Mouse (Mus musculus): ENCODE measurements around the gene Adcy4. TPM values are rescaled to one million over a fixed set of nuclear protein-coding genes. Genes with fewer than 3 reads are reported as not detected.
"Not testable (repeated sequence)": the region's sequence is repeated elsewhere in the genome, so short reads cannot be mapped to it uniquely, and the experiment has no call there.

The Adcy4 gene
- total RNA-seq, 2 experiments from 2014 or later = 3.8 to 8.0 TPM

DNA sequence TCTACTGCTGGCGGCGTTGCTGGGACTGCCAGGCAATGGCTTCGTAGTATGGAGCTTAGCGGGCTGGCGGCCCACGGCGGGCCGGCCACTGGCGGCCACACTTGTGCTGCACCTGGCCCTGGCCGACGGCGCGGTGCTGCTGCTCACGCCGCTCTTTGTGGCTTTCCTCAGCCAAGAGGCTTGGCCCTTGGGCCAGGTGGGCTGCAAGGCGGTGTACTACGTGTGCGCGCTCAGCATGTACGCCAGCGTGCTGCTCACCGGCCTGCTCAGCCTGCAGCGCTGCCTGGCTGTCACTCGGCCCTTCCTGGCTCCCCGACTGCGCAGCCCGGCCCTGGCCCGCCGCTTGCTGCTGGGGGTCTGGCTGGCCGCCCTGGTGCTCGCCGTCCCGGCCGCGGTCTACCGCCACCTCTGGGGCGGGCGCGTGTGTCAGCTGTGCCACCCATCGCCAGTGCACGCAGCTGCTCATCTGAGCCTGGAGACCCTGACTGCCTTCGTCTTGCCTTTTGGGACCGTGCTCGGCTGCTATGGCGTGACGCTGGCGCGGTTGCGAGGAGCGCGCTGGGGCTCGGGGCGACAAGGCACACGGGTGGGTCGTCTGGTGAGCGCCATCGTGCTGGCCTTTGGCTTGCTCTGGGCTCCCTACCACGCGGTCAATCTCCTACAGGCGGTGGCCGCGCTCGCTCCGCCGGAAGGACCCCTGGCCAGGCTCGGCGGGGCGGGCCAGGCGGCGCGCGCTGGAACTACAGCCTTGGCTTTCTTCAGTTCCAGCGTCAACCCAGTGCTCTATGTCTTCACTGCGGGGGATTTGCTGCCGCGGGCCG, 21.7 kb downstream of the Adcy4 start:
- intact Hi-C loops (cut with DNase I) = no loop called here
- DNase-seq (ENCODE audit: low spot score in 2 of 2) = peak; percentile 47 to 49

DNA sequence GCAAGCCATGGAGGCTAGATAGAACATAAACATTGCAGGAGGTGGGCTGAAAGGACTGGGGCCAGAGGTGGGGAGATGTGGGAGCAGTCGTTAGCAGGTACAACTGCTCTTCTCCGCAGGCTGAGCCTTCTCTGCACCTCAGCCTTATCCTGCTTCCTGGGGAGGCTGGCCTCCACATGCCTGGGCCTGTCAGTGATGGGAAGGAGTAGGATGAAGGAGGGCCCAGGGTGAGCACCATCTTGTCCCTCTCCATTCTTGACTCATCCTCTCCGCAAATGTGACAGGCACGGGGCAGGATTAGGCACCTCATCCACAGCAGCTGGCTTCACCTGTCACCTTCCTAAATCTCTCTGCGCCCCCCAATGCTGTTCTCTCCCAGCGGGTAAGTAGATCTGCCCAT, 22.7 kb downstream of the Adcy4 start, which contains the start of gene Ltb4r2:
Ltb4r2 (plus strand) TSS at position 266 of the 400 bp plus-strand sequence.
- intact Hi-C loops (cut with DNase I) = no loop called here
- DNase-seq (ENCODE audit: low spot score in 2 of 2) = no peak

DNA sequence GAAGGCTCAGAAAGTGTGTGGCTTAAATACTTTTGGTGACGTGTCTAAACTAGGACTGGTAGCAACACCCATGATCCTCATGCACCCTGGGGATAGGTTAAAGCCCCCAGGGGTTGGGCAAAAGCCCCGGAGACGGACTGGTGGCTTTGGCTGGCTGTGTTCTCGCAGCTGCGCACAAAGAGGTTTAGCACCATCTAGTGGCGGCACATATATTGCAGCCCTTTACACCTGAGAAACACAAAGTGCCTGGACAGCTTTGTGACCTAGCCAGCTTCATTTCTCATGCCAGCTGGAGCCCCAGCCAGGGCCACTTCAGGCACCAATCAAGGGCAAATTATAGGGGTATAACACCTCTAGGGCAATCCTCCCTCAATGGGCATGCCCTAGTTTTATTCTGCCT, 23.7 kb downstream of the Adcy4 start:
- DNase-seq (ENCODE audit: low spot score in 2 of 2) = peak; percentile 76 to 82
- intact Hi-C loops (cut with DNase I) = not testable (repeated sequence)

DNA sequence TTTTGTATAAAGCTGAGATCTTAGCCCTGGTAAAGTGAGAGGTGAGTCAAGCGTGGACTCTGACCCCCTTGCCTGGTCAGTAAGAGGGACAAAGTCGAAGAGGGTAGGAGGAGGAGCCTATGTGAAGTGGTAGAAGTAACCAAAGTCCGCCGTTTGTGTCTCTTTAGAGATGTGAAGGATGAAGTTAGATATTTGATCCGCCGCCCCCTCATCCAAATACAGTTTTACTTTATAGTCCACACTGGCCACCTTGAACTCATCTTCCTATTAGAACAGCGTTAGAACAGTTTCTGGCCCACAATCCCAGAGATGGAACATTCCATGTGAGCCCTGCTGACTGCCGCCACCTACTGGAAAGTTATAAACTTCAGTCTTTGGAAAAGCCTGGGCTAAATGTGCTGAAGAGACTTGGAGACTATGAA, 25.5 kb downstream of the Adcy4 start, which contains the start of gene Cideb:
Cideb (minus strand) TSS at position 96 of the 422 bp plus-strand sequence.
- no peak for DNase-seq (ENCODE audit: low spot score in 2 of 2)
- intact Hi-C loops (cut with DNase I) = no loop called here

DNA sequence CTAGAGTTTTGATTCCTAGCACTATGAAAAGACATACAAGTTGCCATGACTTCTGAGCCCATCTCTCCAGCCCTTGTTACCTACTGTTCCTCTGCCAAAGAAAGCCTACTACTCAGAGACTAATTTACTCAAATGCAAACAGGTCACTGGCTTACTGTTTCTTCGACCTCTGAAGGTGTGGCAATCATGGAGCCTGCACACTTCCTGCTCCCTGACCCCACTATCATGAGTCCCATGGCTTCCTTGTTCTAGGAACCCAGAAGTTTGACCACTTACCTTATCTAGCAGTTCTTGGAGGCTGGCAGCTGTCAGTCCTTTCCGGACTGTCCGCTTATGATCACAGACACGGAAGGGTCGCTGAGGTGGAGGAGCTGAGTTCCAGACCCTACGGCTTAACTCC, 26.3 kb downstream of the Adcy4 start:
- intact Hi-C loops (cut with DNase I) = no loop called here
- DNase-seq (ENCODE audit: low spot score in 2 of 2) = no peak

DNA sequence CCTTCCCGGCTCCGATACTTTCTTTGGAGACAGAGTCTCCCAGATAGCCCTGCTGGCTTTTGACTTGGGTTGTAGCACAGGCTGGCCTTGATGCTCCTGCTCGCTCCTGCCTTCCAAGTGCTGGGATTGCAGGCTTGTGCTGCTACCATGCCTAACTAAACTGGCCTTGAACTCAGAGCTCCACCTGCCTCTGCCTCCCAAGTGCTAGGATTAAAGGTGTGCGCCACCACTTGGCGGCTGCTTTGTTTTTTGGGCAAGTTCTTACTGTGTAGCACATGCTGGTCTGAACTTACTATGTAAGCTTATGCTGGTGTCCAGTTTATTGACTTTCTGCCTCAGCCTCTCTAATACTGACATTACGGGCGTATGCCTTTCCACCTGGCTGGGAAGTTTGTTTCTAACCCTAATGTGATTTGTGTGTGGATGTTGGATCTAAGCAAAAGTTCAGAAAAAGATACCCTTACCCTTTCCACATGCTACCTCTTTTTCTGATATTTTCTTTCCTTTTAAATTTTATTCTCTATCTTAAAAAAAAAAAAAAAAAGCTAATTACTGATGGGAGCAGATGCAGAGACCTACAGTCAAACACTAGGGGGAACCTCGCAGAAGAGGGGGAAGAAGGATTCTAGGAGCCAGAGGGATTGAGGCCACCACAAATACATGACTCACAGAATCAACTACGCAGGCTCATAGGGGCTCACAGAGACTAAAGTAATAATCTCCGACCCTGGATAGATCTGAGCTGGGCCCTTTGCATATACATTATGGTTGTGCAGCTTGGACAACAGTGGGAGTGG, 36.6 kb downstream of the Adcy4 start:
- intact Hi-C loops (cut with DNase I) = no loop called here
- no peak for DNase-seq (ENCODE audit: low spot score in 2 of 2)

DNA sequence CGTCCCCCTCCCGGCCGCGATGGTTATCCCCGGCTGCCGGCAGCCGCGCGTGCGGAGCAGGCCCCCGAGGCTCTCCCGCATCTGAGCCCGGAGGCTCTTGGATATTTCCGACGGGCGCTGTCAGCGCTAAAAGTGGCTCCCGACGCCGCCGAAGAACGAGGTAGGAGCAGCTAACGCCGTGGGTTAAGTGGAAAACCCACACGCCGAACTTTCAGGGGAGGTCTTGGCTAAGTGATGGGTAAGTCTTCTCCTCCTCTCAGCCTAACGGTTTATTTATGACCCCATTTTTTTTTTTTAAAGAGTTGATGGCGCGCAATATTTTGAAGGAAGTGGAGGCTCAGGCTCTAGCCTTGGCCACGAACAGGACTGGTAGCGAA, 38.0 kb downstream of the Adcy4 start:
- no peak for DNase-seq (ENCODE audit: low spot score in 2 of 2)
- intact Hi-C loops (cut with DNase I) = loop anchor here (1.0 kb wide), 1 partner anchor 64 kb away; no protein-coding TSS in a partner anchor

DNA sequence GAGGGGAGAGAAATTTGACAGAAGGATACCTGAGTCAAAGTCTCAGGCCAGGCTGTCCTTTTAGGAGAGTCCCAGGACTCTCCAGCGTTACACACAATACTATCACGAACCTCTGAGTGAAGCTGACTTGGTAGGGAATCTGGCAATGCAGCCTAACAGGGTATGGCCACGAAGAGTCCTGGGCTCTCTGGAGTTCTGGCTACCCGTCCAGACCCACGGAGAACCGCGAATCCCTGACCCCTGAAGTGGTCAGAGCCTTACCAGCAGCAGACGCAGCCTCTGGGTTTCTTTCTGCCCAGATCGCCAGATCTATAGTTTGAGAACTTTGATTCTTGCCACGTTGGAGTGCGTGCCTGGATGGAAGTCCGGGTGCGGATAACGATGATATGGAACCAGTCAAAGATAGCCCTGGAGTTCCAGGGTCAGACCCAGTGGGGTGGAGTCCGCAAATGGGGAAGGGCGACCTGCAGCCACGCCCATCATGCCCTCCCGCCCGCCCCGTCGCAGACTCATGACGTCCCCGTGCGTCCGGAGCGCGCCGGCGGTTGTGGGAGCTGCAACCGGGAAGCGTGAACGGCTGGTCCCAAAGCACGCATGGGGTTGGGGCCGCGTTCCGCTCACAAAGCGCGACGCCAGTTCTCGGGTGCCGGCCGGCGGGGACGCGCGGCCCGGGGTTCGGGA, 38.6 kb downstream of the Adcy4 start, which contains the start of the genes Dhrs1 and Nop9:
Dhrs1 (minus strand) TSS at position 511 of the 681 bp plus-strand sequence.
Nop9 (plus strand) TSS at position 514 of the 681 bp plus-strand sequence.
- intact Hi-C loops (cut with DNase I) = loop anchor here (1.0 kb wide), 1 partner anchor 63 kb away; no protein-coding TSS in a partner anchor
- DNase-seq (ENCODE audit: low spot score in 2 of 2) = peak; percentile 87 to 91

DNA sequence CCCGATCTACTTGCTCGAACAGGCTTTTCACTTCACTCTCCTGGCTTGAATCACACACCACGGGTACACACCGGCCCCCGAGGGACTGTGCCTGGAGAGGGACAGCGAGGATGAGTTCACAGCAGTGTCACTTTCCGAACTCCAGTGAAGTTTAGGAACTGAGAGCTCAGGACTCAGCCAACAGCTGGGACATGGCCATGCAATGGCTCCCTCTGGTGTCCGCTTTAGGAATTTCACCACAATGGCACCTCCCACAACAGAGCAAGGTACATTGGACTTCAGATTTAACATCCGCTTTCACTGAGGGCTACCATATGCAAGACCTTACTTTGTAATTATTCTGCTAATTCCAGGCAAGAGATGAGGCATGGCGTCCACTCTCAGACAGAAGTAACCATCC, 40.2 kb downstream of the Adcy4 start:
- intact Hi-C loops (cut with DNase I) = no loop called here
- peak; percentile 77 to 84 for DNase-seq (ENCODE audit: low spot score in 2 of 2)

DNA sequence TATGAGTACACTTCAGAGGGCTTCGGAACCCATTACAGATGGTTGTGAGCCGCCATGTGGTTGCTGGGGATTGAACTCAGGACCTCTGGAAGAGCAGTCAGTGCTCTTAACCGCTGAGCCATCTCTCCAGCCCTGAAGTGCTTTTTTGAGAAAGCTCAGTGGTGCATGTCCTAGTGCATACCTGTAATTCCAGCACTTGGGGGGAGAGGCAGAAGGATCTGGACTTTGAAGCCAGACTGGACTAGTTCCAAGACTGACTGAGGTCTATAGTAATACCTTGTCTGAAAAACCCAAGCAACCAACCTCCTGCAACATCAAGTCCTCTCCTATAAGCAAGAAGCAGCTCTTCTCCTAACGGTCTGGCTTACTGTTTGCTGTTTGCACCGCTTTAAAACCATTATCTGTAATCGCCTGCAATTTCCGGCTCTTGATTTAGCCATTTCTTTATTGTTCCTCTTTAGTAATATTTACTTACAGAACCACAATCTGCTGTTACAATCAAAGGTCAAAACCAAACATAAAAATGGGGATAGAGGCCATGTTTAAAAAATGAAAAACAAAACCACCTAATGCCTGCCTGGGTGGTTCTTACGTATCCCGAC, 46.7 kb downstream of the Adcy4 start:
- intact Hi-C loops (cut with DNase I) = no loop called here
- DNase-seq (ENCODE audit: low spot score in 2 of 2) = no peak

DNA sequence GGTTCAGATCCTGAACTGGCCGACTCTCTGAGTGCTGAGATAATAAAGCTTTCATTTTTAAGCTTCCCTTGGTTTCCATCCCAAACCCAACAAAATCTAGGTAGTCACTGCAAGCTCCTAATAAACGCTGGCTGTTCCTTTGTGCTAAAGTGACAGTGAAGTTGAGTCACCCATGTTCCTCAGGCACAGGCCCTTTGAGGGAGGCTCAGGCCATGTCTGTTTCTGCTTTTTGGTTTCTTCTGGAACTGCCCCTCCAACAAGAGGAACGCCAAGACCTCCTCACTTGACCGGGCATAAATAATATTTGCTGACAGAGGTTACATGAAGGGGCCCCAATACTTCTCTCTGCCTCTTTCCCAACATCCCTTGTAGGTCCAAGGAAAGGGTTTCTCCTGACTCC, 48.1 kb downstream of the Adcy4 start:
- no peak for DNase-seq (ENCODE audit: low spot score in 2 of 2)
- intact Hi-C loops (cut with DNase I) = no loop called here

DNA sequence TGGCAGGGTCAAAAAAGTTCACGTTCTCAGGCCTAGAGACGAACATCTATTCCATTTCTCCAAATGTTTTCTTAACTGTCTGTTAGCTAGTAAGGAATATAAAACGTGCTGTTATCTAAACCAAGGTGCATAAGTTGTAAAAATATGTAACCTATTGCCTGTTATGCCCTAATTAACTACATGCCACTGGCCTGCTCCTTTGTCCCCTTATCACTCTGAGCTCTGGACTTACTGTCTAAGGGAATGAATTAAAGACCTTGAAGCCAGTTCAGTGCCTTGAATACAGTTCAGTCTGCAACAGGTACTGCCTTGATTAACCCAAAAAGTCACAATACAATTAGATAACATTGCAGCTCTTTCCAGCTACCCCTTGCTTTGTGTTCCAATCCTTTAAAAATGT, 48.6 kb downstream of the Adcy4 start:
- DNase-seq (ENCODE audit: low spot score in 2 of 2) = no peak
- intact Hi-C loops (cut with DNase I) = no loop called here

DNA sequence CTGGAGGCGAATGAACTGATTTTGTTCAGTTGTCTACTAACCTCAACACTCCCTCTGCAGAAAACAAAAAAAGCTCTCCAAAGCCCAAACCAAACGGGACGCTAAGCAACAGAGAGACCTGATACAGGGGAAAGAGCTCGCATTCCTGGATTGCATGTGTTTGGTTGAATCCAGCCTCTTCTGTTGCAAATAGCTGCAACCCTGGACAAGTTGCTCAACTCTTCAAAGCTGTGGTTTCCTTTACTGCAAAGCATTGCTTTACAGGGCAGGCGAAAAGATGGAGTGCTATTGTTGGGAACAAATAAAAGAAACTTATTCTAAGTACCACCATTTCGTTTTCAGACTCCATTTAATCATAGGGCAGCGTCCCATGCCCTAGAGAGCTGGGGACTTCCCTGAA, 49.0 kb downstream of the Adcy4 start:
- DNase-seq (ENCODE audit: low spot score in 2 of 2) = no peak
- intact Hi-C loops (cut with DNase I) = no loop called here

DNA sequence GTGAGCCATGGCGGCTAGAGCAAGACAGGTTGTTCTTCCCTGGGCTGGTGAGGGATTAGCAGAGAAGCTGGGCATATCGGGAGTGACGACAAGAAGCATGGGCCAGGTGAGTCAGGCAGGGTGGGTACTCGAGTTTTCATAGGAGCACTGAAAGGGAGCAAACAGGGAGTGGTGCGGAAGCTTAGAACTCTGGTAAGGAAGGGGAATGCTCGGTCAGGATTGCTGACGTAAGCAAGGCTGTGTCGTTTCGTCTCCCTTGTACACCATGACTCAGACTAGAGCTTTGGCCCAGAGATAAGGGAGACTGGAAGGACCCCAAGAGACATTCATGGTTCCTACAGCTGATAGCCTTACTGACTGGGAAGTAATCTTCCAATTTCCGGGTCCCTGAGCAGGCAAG, 50.0 kb downstream of the Adcy4 start:
- intact Hi-C loops (cut with DNase I) = no loop called here
- no peak for DNase-seq (ENCODE audit: low spot score in 2 of 2)

DNA sequence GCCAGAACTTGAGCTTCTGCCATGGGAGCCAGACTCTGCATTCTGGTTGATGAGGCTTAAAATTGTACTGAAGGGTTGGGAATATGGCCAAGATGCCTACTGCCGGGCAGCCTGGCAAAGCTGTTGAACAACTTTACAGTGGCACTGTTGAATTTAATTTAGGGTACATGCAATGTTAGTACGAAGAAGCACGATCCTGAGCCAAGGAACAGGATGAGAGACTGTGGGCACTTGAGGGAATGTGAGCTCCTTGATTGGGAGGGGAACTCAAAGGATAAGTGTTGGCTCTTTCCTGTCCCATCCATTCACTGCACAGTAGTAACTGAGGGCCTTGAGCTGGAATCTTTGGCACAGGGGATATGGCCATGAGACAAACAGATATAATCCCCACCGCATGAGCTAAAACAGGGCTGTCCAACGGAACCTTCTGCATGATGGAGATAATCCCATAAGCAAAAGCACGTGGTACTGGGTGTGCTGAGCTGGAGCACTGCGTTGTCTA, 53.3 kb downstream of the Adcy4 start:
- intact Hi-C loops (cut with DNase I) = no loop called here
- no peak for DNase-seq (ENCODE audit: low spot score in 2 of 2)

DNA sequence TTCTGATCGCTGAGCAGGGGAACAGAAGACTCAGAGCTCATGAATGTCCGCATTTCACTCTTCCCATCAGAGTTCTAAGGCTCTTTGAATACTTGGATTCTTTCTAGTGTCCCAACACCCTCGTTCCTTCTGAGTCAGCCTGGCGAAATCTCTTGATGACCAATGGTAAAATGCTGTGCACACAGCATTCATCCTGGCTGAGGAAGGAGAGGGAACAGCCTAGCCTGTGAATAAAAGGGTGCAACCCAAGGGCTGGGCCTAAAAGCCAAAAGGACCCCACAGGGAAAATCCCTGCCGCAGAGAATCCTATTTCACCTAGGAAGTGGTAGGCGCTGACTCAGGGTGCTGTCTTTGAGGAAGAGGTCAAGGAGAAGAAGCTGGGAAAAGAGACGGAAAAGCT, 53.8 kb downstream of the Adcy4 start:
- no peak for DNase-seq (ENCODE audit: low spot score in 2 of 2)
- intact Hi-C loops (cut with DNase I) = no loop called here

DNA sequence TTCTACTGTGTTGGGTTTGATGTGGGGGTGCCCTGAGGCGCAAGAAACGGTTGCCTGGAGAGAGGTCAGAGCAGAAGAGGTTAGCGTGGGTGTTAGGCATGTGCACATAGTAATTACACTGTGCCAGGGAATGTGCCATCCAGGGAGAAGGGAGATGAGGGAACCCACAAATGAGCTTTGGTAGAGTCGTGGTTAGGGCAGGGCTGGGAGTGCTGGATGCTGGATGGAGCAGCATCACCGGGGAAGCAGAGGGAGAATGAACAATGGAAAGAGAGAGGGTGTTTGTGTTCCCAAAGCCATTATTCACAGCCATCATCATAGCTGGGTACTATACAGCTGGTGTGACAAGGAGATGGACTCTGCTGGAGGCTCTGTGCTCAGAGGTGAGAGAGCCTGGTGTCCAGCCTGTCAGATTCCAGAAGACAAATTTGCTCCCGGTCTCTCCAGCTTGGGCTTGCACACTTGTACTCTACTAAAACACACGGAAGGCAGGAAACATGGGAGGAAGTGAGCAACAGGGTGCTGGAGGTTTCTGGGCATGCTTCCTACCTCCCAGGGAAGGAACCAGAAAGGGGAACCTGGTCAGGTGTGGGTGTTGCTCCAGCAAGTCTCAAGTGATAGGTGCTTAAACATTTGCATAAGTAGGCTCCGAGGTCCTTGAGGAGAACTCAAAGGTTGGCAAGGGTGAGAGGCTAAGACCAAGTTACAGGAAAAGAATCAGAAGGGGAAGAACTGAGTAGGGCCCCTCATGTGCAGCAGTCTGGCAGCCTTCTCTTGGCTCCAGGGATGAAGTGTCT, 55.8 kb downstream of the Adcy4 start:
- intact Hi-C loops (cut with DNase I) = no loop called here

DNA sequence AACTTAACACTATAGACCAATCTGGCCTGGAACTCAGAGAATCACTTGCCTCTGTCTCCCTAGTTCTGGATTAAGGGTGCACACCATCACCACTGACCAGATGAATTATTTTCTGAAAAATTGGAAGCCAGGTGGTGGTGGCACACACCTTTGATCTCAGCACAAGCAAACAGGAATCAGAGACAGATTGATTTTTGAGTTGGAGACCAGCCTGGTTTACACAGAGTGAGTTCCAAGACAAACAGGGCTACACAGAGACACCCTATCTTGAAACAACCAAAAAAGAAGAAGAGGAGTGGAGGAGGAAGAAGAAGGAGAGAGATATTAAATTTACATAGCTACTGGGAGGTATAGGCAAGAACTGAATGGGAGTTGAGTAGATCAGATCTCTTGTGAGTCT, 57.6 kb downstream of the Adcy4 start:
- intact Hi-C loops (cut with DNase I) = no loop called here
- DNase-seq (ENCODE audit: low spot score in 2 of 2) = no peak

More for the DNA sequence above, 55.8 kb downstream of the Adcy4 start:
- no peak for DNase-seq (ENCODE audit: low spot score in 2 of 2)
